Mouse (Mus musculus): ENCODE measurements at regions not wholly inside any gene's neighbourhood (a gene's known extent, or its start where the extent isn't known, plus 50 kb on each side); places are given as distances from the start of the nearest gene placed in this dataset.

DNA sequence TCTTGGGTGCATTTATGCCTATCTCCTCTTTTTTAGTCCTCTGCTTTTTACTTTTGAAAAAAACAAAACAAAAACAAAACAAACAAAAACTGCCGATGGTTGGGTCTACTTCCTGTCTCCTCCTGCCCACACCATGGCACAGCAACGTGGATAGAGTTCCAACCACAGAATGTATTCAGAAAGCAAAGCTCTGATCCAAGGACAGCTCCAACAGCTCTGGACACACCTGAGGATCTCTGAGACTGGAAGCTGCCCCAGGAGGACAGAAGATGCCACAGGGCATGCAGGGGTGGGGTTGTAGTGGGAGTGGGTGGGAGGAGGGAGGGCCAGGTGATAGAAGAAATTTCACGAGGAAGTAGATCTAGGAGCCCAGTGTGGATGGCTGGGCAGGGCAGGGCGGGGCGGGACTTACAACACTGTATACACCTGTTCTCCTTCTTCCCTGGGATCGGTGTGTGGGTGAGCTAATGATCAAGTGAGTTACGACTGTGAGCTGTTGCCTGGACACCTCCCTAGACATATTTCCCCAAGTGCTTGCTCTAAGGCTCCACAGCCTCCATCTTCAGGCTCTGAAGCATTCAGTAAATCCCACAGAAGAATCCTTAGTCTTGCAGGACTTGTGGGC, 79.3 kb upstream of the Atp1b1 start:
- TF ChIP-seq POLR2A (IDR thresholded peaks at IDR 0.05; ENCODE audit: low read depth, low read length) (no peak), CTCF (IDR thresholded peaks at IDR 0.05; ENCODE audit: extremely low read depth, insufficient read depth, insufficient read length, insufficient replicate concordance) (no peak)
